Mouse (Mus musculus) cerebellum, adult 2 months (tissue): ENCODE measurements at regions not wholly inside any gene's neighbourhood (a gene's known extent, or its start where the extent isn't known, plus 50 kb on each side); places are given as distances from the start of the nearest gene placed in this dataset.
"Not testable (repeated sequence)": the region's sequence is repeated elsewhere in the genome, so short reads cannot be mapped to it uniquely, and the experiment has no call there.

Source experiments
- DNase-seq, 2 experiments: peaks; one replicate each; pipeline ENCODE4 v3.0.0; 2021
- H3K27ac ChIP-seq: fragments of 200-500 bp; 2 replicates; pipeline ENCODE4 v1.5.1; 2012; ENCODE audit warnings: low read length, control low read depth, inconsistent platforms; ENCODE audit not compliant: insufficient read depth
- H3K27me3 ChIP-seq: fragments of 200-500 bp; 2 replicates; pipeline ENCODE4 v1.6.1; 2012; ENCODE audit warnings: inconsistent platforms, mild to moderate bottlenecking, low read length, moderate library complexity; ENCODE audit not compliant: control insufficient read depth, insufficient read depth
- H3K4me1 ChIP-seq: fragments of 200-500 bp; 2 replicates; pipeline ENCODE4 v1.6.1; 2011; ENCODE audit warnings: low read length; ENCODE audit not compliant: control insufficient read depth, insufficient read depth
- H3K4me3 ChIP-seq: fragments of 200-500 bp; replicated peaks from 2 replicates; pipeline ENCODE3; 2011; ENCODE audit warnings: mild to moderate bottlenecking, low read depth, low read length, control low read depth; ENCODE audit not compliant: insufficient read depth
- CTCF ChIP-seq: fragments of 200-500 bp; IDR thresholded peaks from 2 replicates; pipeline ENCODE4 v1.5.1; 2011; ENCODE audit warnings: low read depth, mild to moderate bottlenecking, control low read depth, low read length, moderate library complexity, borderline replicate concordance; ENCODE audit not compliant: insufficient read depth
- POLR2A ChIP-seq: fragments of 200-500 bp; IDR thresholded peaks from 2 replicates; pipeline ENCODE4 v1.6.1; 2011; ENCODE audit warnings: low read length, control low read depth, borderline replicate concordance; ENCODE audit not compliant: insufficient read depth
- WGBS: fragments of 180-500 bp; shearing (Covaris S2); methylation state at CpG from one replicate; pipeline ENCODE4 v1.1.7; 2018; 5-methylcytosine and 5-hydroxymethylcytosine counted together

- WGBS = 51% methylated on average over 3 of the region's 3 CpGs
- no peaks in the 10 kb centered on the region for H3K27me3 ChIP-seq
- DNase-seq = no peak
- H3K27ac ChIP-seq = no peak overlapping the region
- TF ChIP-seq POLR2A = no peak
- no peak for TF ChIP-seq CTCF
- H3K4me1 ChIP-seq = no peaks in the 10 kb centered on the region
- H3K4me3 ChIP-seq = no peak overlapping the region
Measured at GRCm38 (mm10) chr17:79977154-79977571, 81.2 kb upstream of the Atl2 start.

- 85% methylated on average over 5 of the region's 5 CpGs for WGBS
- no peak overlapping the region for H3K27ac ChIP-seq
- TF ChIP-seq CTCF = no peak
- TF ChIP-seq POLR2A = no peak
Measured at GRCm38 (mm10) chr17:79976518-79977100, 80.7 kb upstream of the Atl2 start.

GRCm38 (mm10) chr17:79975997-79976443 lies 80.1 kb upstream of the Atl2 start:
- no peaks in the 10 kb centered on the region for H3K4me1 ChIP-seq
- WGBS = 28% methylated on average over 11 of the region's 11 CpGs
- no peak for TF ChIP-seq CTCF
- no peak for TF ChIP-seq POLR2A

More at GRCm38 (mm10) chr17:79976518-79977100, 80.7 kb upstream of the Atl2 start:
- H3K4me1 ChIP-seq = no peaks in the 10 kb centered on the region
- no peaks in the 10 kb centered on the region for H3K27me3 ChIP-seq
- H3K4me3 ChIP-seq = no peak overlapping the region
- no peak for DNase-seq

GRCm38 (mm10) chr17:79975150-79975757 lies 79.3 kb upstream of the Atl2 start:
- not testable (repeated sequence) for H3K4me3 ChIP-seq, H3K27me3 ChIP-seq, DNase-seq, H3K4me1 ChIP-seq, H3K27ac ChIP-seq
- 22% methylated on average over 16 of the region's 16 CpGs for WGBS

More at GRCm38 (mm10) chr17:79975997-79976443, 80.1 kb upstream of the Atl2 start:
- H3K27ac ChIP-seq = no peak overlapping the region
- no peak for DNase-seq
- H3K4me3 ChIP-seq = peak overlapping the region; percentile 22
- H3K27me3 ChIP-seq = no peaks in the 10 kb centered on the region

GRCm38 (mm10) chr17:79971721-79972336 lies 75.9 kb upstream of the Atl2 start:
- Histone ChIP-seq H3K27me3 (no peaks in the 10 kb centered on the region), H3K4me1 (no peaks in the 10 kb centered on the region), H3K27ac (no peak overlapping the region), H3K4me3 (no peak overlapping the region)
- WGBS = 92% methylated on average over 8 of the region's 8 CpGs
- TF ChIP-seq CTCF (no peak), POLR2A (no peak)
- no peak for DNase-seq

- Histone ChIP-seq H3K4me1 (no peaks in the 10 kb centered on the region), H3K4me3 (no peak overlapping the region), H3K27ac (no peak overlapping the region), H3K27me3 (no peaks in the 10 kb centered on the region; the same call in 1 of the 2 replicates)
- 72% methylated on average over 7 of the region's 7 CpGs for WGBS
- DNase-seq = no peak
- TF ChIP-seq POLR2A (no peak), CTCF (no peak)
Measured at GRCm38 (mm10) chr17:79969500-79969972, 73.6 kb upstream of the Atl2 start.

GRCm38 (mm10) chr17:79968819-79969218 lies 72.9 kb upstream of the Atl2 start:
- Histone ChIP-seq H3K4me1 (no peaks in the 10 kb centered on the region), H3K4me3 (no peak overlapping the region), H3K27me3 (no peaks in the 10 kb centered on the region; the same call in 1 of the 2 replicates), H3K27ac (no peak overlapping the region)
- 77% methylated on average over 9 of the region's 9 CpGs for WGBS
- no peak for DNase-seq
- no peak for TF ChIP-seq CTCF
- no peak for TF ChIP-seq POLR2A

GRCm38 (mm10) chr17:79966981-79967380 lies 71.1 kb upstream of the Atl2 start:
- Histone ChIP-seq H3K4me1 (no peaks in the 10 kb centered on the region), H3K27me3 (no peaks in the 10 kb centered on the region; the same call in 1 of the 2 replicates), H3K27ac (no peak overlapping the region), H3K4me3 (no peak overlapping the region)
- no peak for DNase-seq
- WGBS = 63% methylated on average over 6 of the region's 6 CpGs
- TF ChIP-seq CTCF = no peak
- no peak for TF ChIP-seq POLR2A
